Mouse (Mus musculus) erythroblast, embryonic 14.5 days (primary cell): Measurements from ENCODE around the gene Sec14l3. TPM values are rescaled to one million over a fixed set of nuclear protein-coding genes. Genes with fewer than 3 reads are reported as not detected.
A peak's percentile ranks its signal among the peaks of the same experiment; 100 is the strongest.

Source experiments
- H3K27me3 ChIP-seq: 2 replicates; pipeline ENCODE4 v1.6.1; 2012; ENCODE audit warnings: inconsistent platforms; ENCODE audit not compliant: control insufficient read depth
- H3K36me3 ChIP-seq: 2 replicates; pipeline ENCODE4 v1.6.1; 2012; ENCODE audit warnings: mild to moderate bottlenecking, inconsistent platforms; ENCODE audit not compliant: control insufficient read depth
- H3K4me1 ChIP-seq: 2 replicates; pipeline ENCODE4 v1.6.1; 2012; ENCODE audit warnings: inconsistent platforms; ENCODE audit not compliant: control insufficient read depth
- H3K4me3 ChIP-seq: replicated peaks from 2 replicates; pipeline ENCODE3; 2012; ENCODE audit warnings: moderate library complexity, mild to moderate bottlenecking, inconsistent platforms
- H3K9me3 ChIP-seq: 2 replicates; pipeline ENCODE4 v1.6.1; 2012; ENCODE audit warnings: low read length, inconsistent platforms, mixed read lengths; ENCODE audit not compliant: control insufficient read depth
- GATA1 ChIP-seq: IDR thresholded peaks from 2 replicates; pipeline ENCODE4 v1.6.1; 2012; ENCODE audit warnings: low read length, inconsistent platforms, mixed read lengths
- TAL1 ChIP-seq: IDR thresholded peaks from 3 replicates; pipeline ENCODE4 v1.6.1; 2012; ENCODE audit warnings: low read length, inconsistent platforms, mixed read lengths
- polyA plus RNA-seq: library from polyadenylated mRNA; stranded (reverse); fragments of >175 nt; gene quantifications from 2 replicates; pipeline ENCODE4 v1.2.3, GENCODE M21; 2012

Sec14l3 gene
- polyA plus RNA-seq, 1 experiment: not detected

DNA sequence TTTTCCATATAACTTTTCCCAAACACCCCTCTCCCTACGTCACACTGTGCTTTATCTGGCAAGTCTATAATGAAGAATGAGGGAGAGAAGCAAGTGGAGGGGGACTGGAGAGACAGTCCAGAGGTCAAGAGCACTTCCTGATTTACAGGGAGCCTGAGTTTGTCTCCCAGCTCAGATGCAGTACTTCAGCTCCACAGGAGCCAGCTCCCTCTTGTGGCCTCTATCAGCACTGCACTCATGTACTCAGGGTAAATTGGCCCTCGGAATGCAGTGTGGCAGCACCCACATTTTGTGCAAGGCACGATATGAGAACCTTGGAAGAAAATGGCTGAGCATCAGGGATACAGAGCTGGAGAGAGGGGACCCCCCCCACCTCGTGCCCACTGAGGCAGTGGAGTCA lies 15.6 kb downstream of the Sec14l3 start:
- Histone ChIP-seq H3K9me3 (no peaks in the 10 kb centered on the region), H3K4me3 (no peak overlapping the region)

DNA sequence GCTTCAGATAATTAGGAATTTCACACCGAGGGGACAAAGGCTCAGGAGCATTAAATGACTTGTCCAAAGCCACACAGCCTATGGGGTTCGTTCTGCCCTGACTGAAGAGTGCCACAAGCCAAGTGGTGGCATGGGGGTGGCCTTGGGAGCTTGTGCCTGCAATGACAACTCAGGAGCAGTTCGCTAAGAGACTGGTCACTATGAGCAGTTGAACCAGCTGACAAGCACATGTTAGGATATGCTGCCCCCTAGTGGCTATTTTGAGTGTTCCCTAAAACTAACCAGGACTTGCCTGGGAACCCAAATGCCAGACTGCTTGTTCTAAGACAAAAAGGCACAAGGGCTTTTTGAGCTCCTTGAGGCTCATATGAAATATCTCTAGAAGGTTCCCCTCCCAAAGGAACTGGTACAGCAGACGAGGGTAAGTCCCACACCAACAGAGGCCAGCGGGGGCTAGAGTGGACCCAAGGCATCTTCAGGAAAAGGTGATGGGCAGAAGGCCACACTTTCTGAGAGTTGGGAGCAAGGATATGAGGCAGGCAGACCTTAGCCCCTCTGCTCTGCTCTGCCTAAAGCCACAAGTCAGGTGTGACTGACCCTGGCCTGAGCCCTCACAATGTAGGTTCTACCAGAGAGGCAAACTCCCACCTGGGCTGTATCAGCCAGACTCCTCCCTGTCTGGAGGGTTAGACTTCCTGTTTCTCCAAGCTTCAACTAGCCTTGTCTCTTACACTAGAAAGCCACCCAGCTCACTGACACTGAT lies 18.9 kb downstream of the Sec14l3 start:
- Histone ChIP-seq H3K4me3 (no peak overlapping the region), H3K36me3 (no peaks in the 10 kb centered on the region), H3K27me3 (no peaks in the 10 kb centered on the region), H3K4me1 (peaks cover 1% of the 10 kb centered on the region; the same call in 1 of the 2 replicates), H3K9me3 (no peaks in the 10 kb centered on the region)
- TF ChIP-seq GATA1 (no peak), TAL1 (no peak)

More for the DNA sequence above, 15.6 kb downstream of the Sec14l3 start:
- Histone ChIP-seq H3K4me1 (no peaks in the 10 kb centered on the region), H3K36me3 (no peaks in the 10 kb centered on the region), H3K27me3 (no peaks in the 10 kb centered on the region)
- no peak for TF ChIP-seq GATA1
- TF ChIP-seq TAL1: no peak

DNA sequence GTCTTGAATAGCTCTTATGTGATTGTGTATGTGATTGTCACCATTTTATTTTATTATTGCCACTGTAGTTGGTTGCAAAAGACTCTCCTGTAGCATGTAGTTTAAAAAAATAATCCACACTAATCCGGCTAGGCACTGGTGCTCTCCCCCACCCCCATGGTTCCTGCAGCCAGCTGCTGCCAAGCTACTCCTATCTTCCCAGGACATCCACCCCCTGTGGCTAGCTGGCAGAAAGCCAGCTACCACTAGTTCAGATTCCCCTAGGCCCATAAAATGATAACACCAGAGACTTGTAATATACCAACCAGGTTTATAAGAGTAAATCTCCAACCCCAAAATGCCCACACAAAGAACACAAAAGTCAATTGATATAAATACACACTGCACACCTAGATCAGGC lies 21.6 kb downstream of the Sec14l3 start:
- H3K27me3 ChIP-seq: no peaks in the 10 kb centered on the region

DNA sequence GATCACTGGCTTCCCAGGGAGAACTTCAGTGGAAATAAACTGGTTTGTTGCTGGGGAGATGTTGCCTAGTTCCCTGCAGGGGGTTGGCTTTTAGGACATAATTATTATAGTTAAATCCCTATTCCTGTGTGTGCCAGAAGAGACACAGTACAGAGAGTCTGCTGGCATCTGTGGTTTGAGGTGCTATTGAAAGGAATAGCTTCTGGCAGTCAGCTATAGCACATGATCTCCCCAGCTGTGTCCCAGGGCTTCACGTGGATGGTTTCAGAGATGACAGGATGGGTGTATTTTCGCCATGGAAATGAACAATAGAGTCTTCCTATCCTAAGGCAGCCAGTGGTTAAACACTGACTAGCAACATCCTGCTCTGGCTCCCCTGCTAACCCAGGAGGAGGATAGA lies 22.6 kb downstream of the Sec14l3 start:
- Histone ChIP-seq H3K4me1 (peaks cover 1% of the 10 kb centered on the region; the same call in 1 of the 2 replicates), H3K36me3 (peaks cover 22% of the 10 kb centered on the region), H3K27me3 (no peaks in the 10 kb centered on the region), H3K4me3 (no peak overlapping the region), H3K9me3 (peaks cover 15% of the 10 kb centered on the region)
- TF ChIP-seq GATA1 (no peak), TAL1 (no peak)

More for the DNA sequence above, 21.6 kb downstream of the Sec14l3 start:
- no peak for TF ChIP-seq TAL1
- no peak for TF ChIP-seq GATA1
- Histone ChIP-seq H3K36me3 (peaks cover 12% of the 10 kb centered on the region), H3K4me1 (peaks cover 1% of the 10 kb centered on the region; the same call in 1 of the 2 replicates), H3K9me3 (peaks cover 6% of the 10 kb centered on the region), H3K4me3 (no peak overlapping the region)

DNA sequence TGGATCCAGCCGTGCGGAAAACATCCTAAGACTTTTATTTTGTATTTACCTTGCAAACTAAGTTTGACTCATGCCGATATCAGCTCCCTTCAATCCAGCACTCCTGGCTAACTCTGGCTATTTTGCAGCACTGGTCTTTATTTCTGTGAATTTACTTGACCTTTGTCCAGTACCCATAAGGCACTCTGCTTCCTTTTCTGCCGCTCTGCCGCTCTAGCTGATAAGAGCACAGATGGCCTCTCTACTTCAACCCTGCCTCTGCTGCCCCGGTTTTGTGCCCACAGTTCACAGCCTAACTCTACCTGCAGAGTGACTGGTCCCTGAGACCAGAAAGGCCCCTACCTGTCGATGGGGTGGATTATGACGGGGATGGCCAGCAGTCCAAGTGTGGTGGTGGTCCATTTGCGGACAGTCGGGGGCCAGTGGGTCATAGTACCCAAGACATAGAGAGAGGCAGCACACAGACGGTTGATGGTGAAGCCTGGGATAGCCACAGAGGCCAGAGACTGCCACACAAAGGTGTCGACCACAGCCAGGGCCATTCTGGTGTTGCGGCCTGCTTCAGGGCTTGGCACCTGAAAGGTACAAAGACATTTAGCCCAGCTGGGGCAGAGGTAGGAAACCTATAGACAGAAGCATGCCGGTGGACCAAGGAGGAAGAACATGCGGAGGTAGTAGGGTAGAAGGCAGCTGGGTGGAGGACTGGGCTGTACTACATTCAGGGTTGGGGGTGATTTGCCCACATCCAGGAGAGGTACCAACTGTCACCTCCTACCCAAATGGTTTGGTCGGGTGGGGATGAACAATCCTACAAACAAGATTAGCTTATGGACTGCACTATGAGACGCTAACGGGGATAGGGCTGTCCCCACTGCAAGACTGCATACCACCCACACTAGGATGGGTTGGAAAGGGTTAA lies 29.1 kb downstream of the Sec14l3 start:
- H3K4me1 ChIP-seq: peaks cover 51% of the 10 kb centered on the region
- peak overlapping the region; percentile 70 for H3K4me3 ChIP-seq
- peaks cover 45% of the 10 kb centered on the region for H3K36me3 ChIP-seq
- H3K9me3 ChIP-seq: peaks cover 16% of the 10 kb centered on the region
- TF ChIP-seq GATA1 (no peak), TAL1 (no peak)
- no peaks in the 10 kb centered on the region for H3K27me3 ChIP-seq

DNA sequence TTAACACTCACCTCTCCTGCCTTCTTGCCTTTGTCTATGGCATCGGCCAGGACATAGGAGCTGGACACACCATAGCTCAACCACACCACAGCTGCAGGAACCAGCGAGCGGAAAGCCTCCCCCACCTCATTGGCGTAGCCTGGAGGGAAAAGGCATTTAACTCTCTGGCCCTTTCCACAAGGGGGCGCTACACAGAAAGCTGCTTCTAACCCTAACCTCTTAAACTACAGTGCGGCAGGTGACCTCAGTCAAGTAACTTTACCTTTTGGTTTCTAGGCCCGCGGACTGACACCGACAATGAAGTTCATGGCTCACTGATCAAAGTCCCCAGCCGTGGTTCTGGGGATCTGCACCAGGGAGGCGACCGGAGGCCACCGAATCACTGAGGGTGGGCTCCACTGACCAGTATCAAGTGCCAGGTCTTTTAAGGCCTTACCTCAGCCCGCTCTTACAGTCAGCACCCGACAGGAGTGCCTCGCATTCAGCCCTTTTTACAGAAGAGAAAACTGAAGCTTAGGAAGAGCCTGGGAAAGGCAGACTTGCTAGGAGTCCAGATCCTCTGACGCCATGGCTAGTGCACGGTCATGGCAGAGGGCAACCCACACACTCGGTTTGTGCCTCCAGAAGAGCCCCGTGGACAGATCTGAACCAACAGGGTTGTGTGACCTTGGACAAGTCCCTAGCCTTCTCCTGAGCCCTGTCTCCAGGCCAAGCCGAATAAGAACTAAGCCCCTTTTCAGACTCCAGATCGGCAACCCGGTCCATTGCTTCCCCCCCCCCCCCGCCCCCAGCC lies 29.9 kb downstream of the Sec14l3 start:
- H3K27me3 ChIP-seq: no peaks in the 10 kb centered on the region
- no peak for TF ChIP-seq TAL1
- H3K4me1 ChIP-seq: peaks cover 51% of the 10 kb centered on the region

DNA sequence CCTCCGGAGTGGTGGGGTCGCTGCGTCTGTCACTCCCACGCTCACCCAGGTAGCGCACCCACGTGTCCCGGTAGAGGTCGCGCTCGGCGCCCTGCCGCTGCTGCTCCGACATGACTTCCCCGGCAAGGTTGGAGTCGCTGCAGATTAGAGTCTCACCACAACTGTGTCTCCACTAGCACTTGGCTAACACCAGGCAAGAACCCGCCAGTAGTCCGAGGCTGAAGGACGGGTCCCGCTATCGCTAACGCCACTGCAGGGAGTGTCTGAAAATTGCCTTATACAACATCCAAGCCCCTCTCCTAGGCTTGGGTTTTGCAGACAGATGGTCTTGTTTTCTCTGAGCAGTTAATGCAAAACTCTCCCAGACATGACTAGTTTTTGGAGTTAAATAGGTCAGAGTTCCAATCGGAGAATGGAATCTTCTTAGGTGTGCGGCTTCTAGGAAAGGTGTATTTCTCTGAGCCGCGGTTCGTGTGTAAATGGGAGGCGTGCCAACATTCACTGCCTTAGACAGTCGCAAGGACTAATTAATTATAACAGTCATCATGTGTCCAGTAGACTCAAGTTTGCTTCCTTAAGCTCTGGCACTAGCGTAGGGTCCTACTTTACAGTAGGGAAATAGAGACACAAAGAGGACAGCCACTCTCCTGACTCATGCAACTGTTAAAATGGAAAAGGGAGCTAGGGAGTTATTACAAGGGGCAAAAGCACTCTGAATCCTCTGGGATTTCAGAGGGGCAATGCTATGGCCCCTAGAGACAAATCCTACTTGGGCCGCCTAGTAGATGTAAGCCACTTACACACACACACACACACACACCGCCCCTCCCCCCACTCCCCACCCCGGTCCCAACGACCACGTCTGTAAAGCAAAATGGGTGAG lies 30.8 kb downstream of the Sec14l3 start, which contains the start of gene Mtfp1:
Gene Mtfp1, minus strand, starts transcription at position 275 of the 883 bp plus-strand sequence.
- H3K27me3 ChIP-seq: no peaks in the 10 kb centered on the region
- peaks cover 16% of the 10 kb centered on the region for H3K9me3 ChIP-seq
- peak within 1 kb of the TSS; percentile 70 for H3K4me3 ChIP-seq
- H3K4me1 ChIP-seq: peaks cover 51% of the 10 kb centered on the region
- peaks cover 49% of the 10 kb centered on the region for H3K36me3 ChIP-seq
- TF ChIP-seq TAL1 (no peak), GATA1 (no peak)

More for the DNA sequence above, 29.9 kb downstream of the Sec14l3 start:
- Histone ChIP-seq H3K9me3 (peaks cover 16% of the 10 kb centered on the region), H3K36me3 (peaks cover 50% of the 10 kb centered on the region), H3K4me3 (peak overlapping the region; percentile 70)
